Comparison of ENCODE assay signal across 9 mouse cellular contexts in genomic region chr1:37477928-37478327, GRCm38 (mm10). TPM values are rescaled to one million over a fixed set of nuclear protein-coding genes. Genes with fewer than 3 reads are reported as not detected.
DNase-seq lines count a peak whose midpoint lies in the region; ATAC-seq and TF ChIP-seq lines count a peak whose summit lies in the region.
"Had no signal": no experiment of that assay in that cellular context is flagged by ENCODE, and none has a peak within 500 bp of the region (broad histone marks: within the 10 kb centered on the region; RNA-seq: fewer than 3 reads in every experiment).

No protein-coding gene starts in this region.

- no peaks in the 10 kb centered on the region for H3K9me3 ChIP-seq in intestine, embryonic 15.5 days
- H3K9me3 ChIP-seq in intestine, postnatal 0 days (ENCODE audit: control insufficient read depth) = no peaks in the 10 kb centered on the region
- H3K9me3 ChIP-seq: limb, embryonic 10.5 days had no signal

- H3K27me3 ChIP-seq in intestine, embryonic 15.5 days (replicated peaks) = no peaks in the 10 kb centered on the region
- no peaks in the 10 kb centered on the region for H3K27me3 ChIP-seq in intestine, postnatal 0 days (replicated peaks; ENCODE audit: control insufficient read depth, insufficient read depth, low read length)
- no peaks in the 10 kb centered on the region for H3K27me3 ChIP-seq in splenic B cell, adult 2 months (ENCODE audit: control insufficient read depth, insufficient read depth, low read length, poor library complexity, severe bottlenecking)

- peaks cover 9% of the 10 kb centered on the region for H3K4me1 ChIP-seq in intestine, embryonic 15.5 days (replicated peaks)
- H3K4me1 ChIP-seq in intestine, postnatal 0 days (replicated peaks; ENCODE audit: control insufficient read depth, insufficient read depth, low read length) = peaks cover 7% of the 10 kb centered on the region; the same call in 1 of the 2 replicates
- H3K4me1 ChIP-seq: limb, embryonic 10.5 days had no signal

- no peaks in the 10 kb centered on the region for H3K36me3 ChIP-seq in intestine, embryonic 15.5 days
- peaks cover 13% of the 10 kb centered on the region; the same call in 1 of the 2 replicates for H3K36me3 ChIP-seq in intestine, postnatal 0 days (ENCODE audit: control insufficient read depth, insufficient read depth)
- H3K36me3 ChIP-seq in splenic B cell, adult 2 months (ENCODE audit: control insufficient read depth, insufficient read depth, low read length, poor library complexity, severe bottlenecking) = no peaks in the 10 kb centered on the region
- H3K36me3 ChIP-seq: limb, embryonic 10.5 days had no signal

- TF ChIP-seq CTCF in intestine, postnatal 0 days (IDR thresholded peaks at IDR 0.05; ENCODE audit: low read depth) = no peak

- H3K27ac ChIP-seq in intestine, embryonic 15.5 days = 0 out of 2 replicates have a peak overlapping the region, but pooled peaks have one; percentile 19
- H3K27ac ChIP-seq in intestine, postnatal 0 days (ENCODE audit: low read depth, low read length) = no peak overlapping the region
- H3K27ac ChIP-seq: limb, embryonic 10.5 days had no signal

- peak; percentile 86 for DNase-seq in induced T-regulatory cell, adult 2 months (ENCODE audit: low read depth)
- DNase-seq in splenic B cell, adult 2 months (ENCODE audit: low read depth, low spot score) = peak; percentile 65
- no peak for DNase-seq in layer of hippocampus, postnatal 14 days (ENCODE audit: low spot score in 2 of 2)
- DNase-seq in embryo, embryonic 9.5 days (ENCODE audit: extremely low spot score) = no peak
- DNase-seq: embryo, embryonic 11 days had no signal

- WGBS in intestine, embryonic 15.5 days = 49% methylated on average over 5 of the region's 5 CpGs
- WGBS in intestine, postnatal 0 days = 47% methylated on average over 5 of the region's 5 CpGs

- no peak for ATAC-seq in intestine, embryonic 15.5 days
- no peak for ATAC-seq in intestine, postnatal 0 days
- ATAC-seq in activated CD4-positive, CD25-positive, alpha-beta regulatory T cell, adult 4 months = peak; percentile 64

- H3K4me3 ChIP-seq in intestine, embryonic 15.5 days (replicated peaks) = no peak overlapping the region
- H3K4me3 ChIP-seq in intestine, postnatal 0 days (ENCODE audit: low read depth, low read length) = no peak overlapping the region
- H3K4me3 ChIP-seq: limb, embryonic 10.5 days had no signal

- H3K9ac ChIP-seq in intestine, embryonic 15.5 days = no peak overlapping the region
- no peak overlapping the region for H3K9ac ChIP-seq in intestine, postnatal 0 days (ENCODE audit: low read depth, low read length)

- H3K4me2 ChIP-seq in intestine, embryonic 15.5 days (replicated peaks) = no peak overlapping the region
- no peak overlapping the region for H3K4me2 ChIP-seq in intestine, postnatal 0 days (replicated peaks; ENCODE audit: low read depth)

RNA-seq across cellular contexts. Expression of gene Unc50, which starts 48.0 kb away (rescaled TPM):
- polyA plus RNA-seq in intestine, embryonic 15.5 days (2015; fragmentation: Nextera tagmentation; extraction: Ambion mirVana) = 129 and 134 TPM in 2 replicates
- polyA plus RNA-seq in intestine, postnatal 0 days (2015; fragmentation: Nextera tagmentation; extraction: Ambion mirVana) = 121 and 132 TPM in 2 replicates
- 10 to 100 TPM; 50.7 to 63.2 TPM for polyA plus RNA-seq in activated CD4-positive, CD25-positive, alpha-beta regulatory T cell, adult 4 months (2017; shearing (Covaris generic))
- total RNA-seq in layer of hippocampus, postnatal 14 days (2021) = 10 to 100 TPM; 55.3 to 57.6 TPM

RNA-seq across cellular contexts. Expression of gene Coa5, which starts 48.0 kb away (rescaled TPM):
- polyA plus RNA-seq in intestine, embryonic 15.5 days (2015; fragmentation: Nextera tagmentation; extraction: Ambion mirVana) = 54.5 and 56.8 TPM in 2 replicates
- polyA plus RNA-seq in intestine, postnatal 0 days (2015; fragmentation: Nextera tagmentation; extraction: Ambion mirVana) = 33.4 and 33.9 TPM in 2 replicates
- polyA plus RNA-seq in activated CD4-positive, CD25-positive, alpha-beta regulatory T cell, adult 4 months (2017; shearing (Covaris generic)) = 10 to 100 TPM; 64.8 to 68.5 TPM
- total RNA-seq in layer of hippocampus, postnatal 14 days (2021) = 10 to 100 TPM; 43.1 to 43.2 TPM

Comparison
In these comparisons a context has a peak if more than half of its experiments do, and no peak if none do; other contexts are left out.
1. DNase-seq: peak in induced T-regulatory cell, adult 2 months (single experiment) and splenic B cell, adult 2 months (single experiment); none in layer of hippocampus, postnatal 14 days (0 of 2) and embryo, embryonic 9.5 days (single experiment).